Mouse (Mus musculus): ENCODE data around the gene Qrich2. TPM values are rescaled to one million over a fixed set of nuclear protein-coding genes. Genes with fewer than 3 reads are reported as not detected.

The Qrich2 gene
- polyA plus RNA-seq, 1 experiment from 2014 or later: not detected

DNA sequence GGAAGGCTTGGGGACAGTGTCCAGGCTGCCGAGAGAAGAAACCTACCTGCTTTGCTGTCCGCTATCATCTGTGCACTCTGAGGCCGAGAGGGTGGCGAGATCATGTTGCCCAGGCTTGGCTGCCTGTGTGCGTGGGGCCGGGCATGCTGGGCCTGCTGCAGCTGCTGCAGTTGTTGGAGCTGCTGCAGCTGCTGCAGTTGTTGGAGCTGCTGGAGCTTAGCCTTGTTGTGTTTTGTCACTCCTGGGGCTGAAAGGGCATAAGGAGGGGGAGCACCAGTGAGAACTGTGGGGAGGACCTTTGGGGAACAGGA lies 23.2 kb downstream of the Qrich2 start:
- WGBS: 84% methylated on average over 6 of the region's 6 CpGs
- no peak overlapping the region for H3K27ac ChIP-seq
- H3K4me2 ChIP-seq (replicated peaks): no peak overlapping the region
- H3K9ac ChIP-seq: no peak overlapping the region
- peaks cover 10% of the 10 kb centered on the region; the same call in 1 of the 2 replicates for H3K36me3 ChIP-seq (replicated peaks; ENCODE audit: control insufficient read depth, insufficient read depth)
- ATAC-seq (ENCODE audit: low FRiP score) (no peak), DNase-seq (ENCODE audit: low spot score) (no peak)
- no peaks in the 10 kb centered on the region; the same call in 1 of the 2 replicates for H3K4me1 ChIP-seq (replicated peaks; ENCODE audit: control insufficient read depth, insufficient read depth, low read length)
- H3K9me3 ChIP-seq (ENCODE audit: control insufficient read depth, low read length): no peaks in the 10 kb centered on the region
- peaks cover 15% of the 10 kb centered on the region; the same call in 1 of the 2 replicates for H3K27me3 ChIP-seq (ENCODE audit: control insufficient read depth, insufficient read depth, low read length)
- H3K4me3 ChIP-seq (replicated peaks; ENCODE audit: low read length): no peak overlapping the region

- H3K9me3 ChIP-seq (ENCODE audit: control insufficient read depth, low read length): no peaks in the 10 kb centered on the region
- no peaks in the 10 kb centered on the region; the same call in 1 of the 2 replicates for H3K4me1 ChIP-seq (replicated peaks; ENCODE audit: control insufficient read depth, insufficient read depth, low read length)
- ATAC-seq (ENCODE audit: low FRiP score) (no peak), DNase-seq (ENCODE audit: low spot score) (no peak)
- peaks cover 15% of the 10 kb centered on the region for H3K36me3 ChIP-seq (replicated peaks; ENCODE audit: control insufficient read depth, insufficient read depth)
- no peak overlapping the region for H3K4me2 ChIP-seq (replicated peaks)
- peaks cover 11% of the 10 kb centered on the region; the same call in 1 of the 2 replicates for H3K27me3 ChIP-seq (ENCODE audit: control insufficient read depth, insufficient read depth, low read length)
- no peak overlapping the region for H3K4me3 ChIP-seq (replicated peaks; ENCODE audit: low read length)
- 79% methylated on average over 15 of the region's 15 CpGs for WGBS
- H3K27ac ChIP-seq: no peak overlapping the region
- no peak overlapping the region for H3K9ac ChIP-seq
These were observed 23.7 kb downstream of the Qrich2 start for GRCm38 (mm10) chr11:116442129-116442866.

DNA sequence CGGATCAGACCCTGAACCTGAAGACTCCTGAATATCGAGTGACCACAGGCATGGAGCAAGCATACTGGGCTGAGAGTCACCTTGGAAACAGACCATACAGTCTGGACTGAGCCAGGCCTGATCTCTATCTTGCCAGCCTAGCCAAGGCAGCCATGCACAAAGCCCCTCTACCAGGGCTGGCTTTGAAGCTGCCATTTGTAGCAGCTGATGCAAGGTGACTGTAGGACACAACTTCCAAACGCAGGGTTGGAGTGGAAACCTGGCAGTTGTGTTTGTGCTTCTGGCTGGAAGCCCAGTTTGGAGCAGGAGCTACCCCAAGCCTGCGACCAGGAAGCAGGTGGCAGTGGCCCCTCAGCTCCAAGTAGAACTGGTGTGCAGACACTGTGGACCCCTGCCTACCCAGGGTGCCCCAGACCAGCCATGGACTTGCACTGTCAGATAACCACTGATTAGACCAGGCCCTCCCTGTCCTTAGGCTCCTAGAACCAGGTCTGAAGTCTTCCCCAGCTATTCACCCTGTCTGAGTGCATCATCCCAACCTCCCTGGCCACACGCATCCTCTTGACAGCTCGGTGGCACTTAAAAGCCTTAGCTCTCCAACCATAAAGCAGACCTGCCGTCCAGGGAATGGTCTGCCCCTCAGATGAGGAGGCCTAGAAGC lies 25.5 kb downstream of the Qrich2 start:
- WGBS: 77% methylated on average over 7 of the region's 7 CpGs
- no peak for DNase-seq (ENCODE audit: low spot score)
- Histone ChIP-seq H3K9me3 (ENCODE audit: control insufficient read depth, low read length) (no peaks in the 10 kb centered on the region), H3K27ac (peak overlapping the region; percentile 43; the same call in 1 of the 2 replicates), H3K27me3 (ENCODE audit: control insufficient read depth, insufficient read depth, low read length) (no peaks in the 10 kb centered on the region), H3K4me3 (replicated peaks; ENCODE audit: low read length) (no peak overlapping the region), H3K9ac (no peak overlapping the region), H3K4me2 (replicated peaks) (no peak overlapping the region), H3K4me1 (replicated peaks; ENCODE audit: control insufficient read depth, insufficient read depth, low read length) (peaks cover 17% of the 10 kb centered on the region), H3K36me3 (replicated peaks; ENCODE audit: control insufficient read depth, insufficient read depth) (peaks cover 30% of the 10 kb centered on the region)
- no peak; the same call in 1 of the 2 replicates for ATAC-seq (ENCODE audit: low FRiP score)

GRCm38 (mm10) chr11:116439269-116440240 lies 26.5 kb downstream of the Qrich2 start:
- Histone ChIP-seq H3K4me2 (replicated peaks) (no peak overlapping the region), H3K4me3 (replicated peaks; ENCODE audit: low read length) (no peak overlapping the region), H3K27me3 (ENCODE audit: control insufficient read depth, insufficient read depth, low read length) (no peaks in the 10 kb centered on the region), H3K36me3 (replicated peaks; ENCODE audit: control insufficient read depth, insufficient read depth) (peaks cover 30% of the 10 kb centered on the region), H3K4me1 (replicated peaks; ENCODE audit: control insufficient read depth, insufficient read depth, low read length) (peaks cover 22% of the 10 kb centered on the region), H3K27ac (0 out of 2 replicates have a peak overlapping the region, but pooled peaks have one; percentile 43), H3K9ac (no peak overlapping the region), H3K9me3 (ENCODE audit: control insufficient read depth, low read length) (no peaks in the 10 kb centered on the region)
- 91% methylated on average over 19 of the region's 19 CpGs for WGBS
- DNase-seq (ENCODE audit: low spot score) (no peak), ATAC-seq (ENCODE audit: low FRiP score) (no peak)

GRCm38 (mm10) chr11:116437541-116437940 lies 28.5 kb downstream of the Qrich2 start:
- peaks cover 22% of the 10 kb centered on the region for H3K4me1 ChIP-seq (replicated peaks; ENCODE audit: control insufficient read depth, insufficient read depth, low read length)
- H3K9ac ChIP-seq: 0 out of 2 replicates have a peak overlapping the region, but pooled peaks have one; percentile 39
- DNase-seq (ENCODE audit: low spot score): no peak
- ATAC-seq (ENCODE audit: low FRiP score): no peak
- no peaks in the 10 kb centered on the region for H3K9me3 ChIP-seq (ENCODE audit: control insufficient read depth, low read length)
- H3K4me3 ChIP-seq (replicated peaks; ENCODE audit: low read length): no peak overlapping the region
- H3K4me2 ChIP-seq (replicated peaks): 0 out of 2 replicates have a peak overlapping the region, but pooled peaks have one; percentile 57
- H3K36me3 ChIP-seq (replicated peaks; ENCODE audit: control insufficient read depth, insufficient read depth): peaks cover 30% of the 10 kb centered on the region
- 82% methylated on average over 11 of the region's 11 CpGs for WGBS
- H3K27ac ChIP-seq: no peak overlapping the region
- no peaks in the 10 kb centered on the region for H3K27me3 ChIP-seq (ENCODE audit: control insufficient read depth, insufficient read depth, low read length)

- Histone ChIP-seq H3K4me3 (replicated peaks; ENCODE audit: low read length) (no peak overlapping the region), H3K27me3 (ENCODE audit: control insufficient read depth, insufficient read depth, low read length) (no peaks in the 10 kb centered on the region), H3K4me1 (replicated peaks; ENCODE audit: control insufficient read depth, insufficient read depth, low read length) (peaks cover 22% of the 10 kb centered on the region), H3K27ac (no peak overlapping the region), H3K4me2 (replicated peaks) (peak overlapping the region; percentile 57), H3K36me3 (replicated peaks; ENCODE audit: control insufficient read depth, insufficient read depth) (peaks cover 30% of the 10 kb centered on the region), H3K9me3 (ENCODE audit: control insufficient read depth, low read length) (no peaks in the 10 kb centered on the region), H3K9ac (peak overlapping the region; percentile 39; the same call in 1 of the 2 replicates)
- no peak for ATAC-seq (ENCODE audit: low FRiP score)
- DNase-seq (ENCODE audit: low spot score): no peak
- 56% methylated on average over 4 of the region's 4 CpGs for WGBS
These were observed 29.2 kb downstream of the Qrich2 start for GRCm38 (mm10) chr11:116436725-116437331.

GRCm38 (mm10) chr11:116435992-116436724 lies 29.9 kb downstream of the Qrich2 start:
- Histone ChIP-seq H3K36me3 (replicated peaks; ENCODE audit: control insufficient read depth, insufficient read depth) (peaks cover 30% of the 10 kb centered on the region), H3K4me3 (replicated peaks; ENCODE audit: low read length) (peak overlapping the region; percentile 80; the same call in 1 of the 2 replicates), H3K4me1 (replicated peaks; ENCODE audit: control insufficient read depth, insufficient read depth, low read length) (peaks cover 22% of the 10 kb centered on the region), H3K27ac (no peak overlapping the region), H3K4me2 (replicated peaks) (peak overlapping the region; percentile 57), H3K27me3 (ENCODE audit: control insufficient read depth, insufficient read depth, low read length) (no peaks in the 10 kb centered on the region), H3K9ac (peak overlapping the region; percentile 89; the same call in 1 of the 2 replicates), H3K9me3 (ENCODE audit: control insufficient read depth, low read length) (no peaks in the 10 kb centered on the region)
- 58% methylated on average over 5 of the region's 5 CpGs for WGBS
- no peak for DNase-seq (ENCODE audit: low spot score)
- no peak for ATAC-seq (ENCODE audit: low FRiP score)

Measured in hindbrain, embryonic 14.5 days (tissue).